Mouse (Mus musculus) stomach, postnatal 0 days (tissue): ENCODE results near the gene Sh2d6.

Source experiments
- CTCF ChIP-seq: IDR thresholded peaks from 2 replicates; pipeline ENCODE4 v1.5.1; 2016; ENCODE audit warnings: antibody characterized with exemption, low read depth, mild to moderate bottlenecking, moderate library complexity
- EP300 ChIP-seq: optimal IDR thresholded peaks from 2 replicates; pipeline ENCODE3; 2016; ENCODE audit warnings: antibody characterized with exemption

GRCm38 (mm10) chr6:72518842-72519241 lies 2.7 kb downstream of the Sh2d6 start:
- no peak for TF ChIP-seq CTCF
- no peak for TF ChIP-seq EP300
